ENCODE assay signal across 8 mouse cellular contexts in genomic region chrX:162900938-162901337, GRCm38 (mm10). TPM values are rescaled to one million over a fixed set of nuclear protein-coding genes. Genes with fewer than 3 reads are reported as not detected.
DNase-seq lines count a peak whose midpoint lies in the region; ATAC-seq and TF ChIP-seq lines count a peak whose summit lies in the region.

Gene Ctps2 (plus strand): TSS chrX:162901238.

- TF ChIP-seq POLR2A in heart, adult 2 months (IDR thresholded peaks at IDR 0.05; ENCODE audit: insufficient read depth, low read depth, low read length) = no peak

- no peaks in the 10 kb centered on the region for H3K27me3 ChIP-seq in heart, adult 2 months (ENCODE audit: control insufficient read depth, insufficient read depth, low read length)
- peaks cover 3% of the 10 kb centered on the region for H3K27me3 ChIP-seq in Patski
- H3K27me3 ChIP-seq in forebrain, embryonic 15.5 days = no peaks in the 10 kb centered on the region
- H3K27me3 ChIP-seq in intestine, embryonic 15.5 days (replicated peaks) = 0 out of 2 replicates have a peak, but pooled peaks cover 2% of the 10 kb centered on the region
- H3K27me3 ChIP-seq in midbrain, embryonic 10.5 days (ENCODE audit: low read depth, poor library complexity, severe bottlenecking) = peaks cover 65% of the 10 kb centered on the region

- WGBS in heart, adult 2 months = 30% methylated on average over 4 of the region's 4 CpGs
- WGBS in forebrain, embryonic 15.5 days = 22% methylated on average over 4 of the region's 4 CpGs
- WGBS in intestine, embryonic 15.5 days = 33% methylated on average over 4 of the region's 4 CpGs
- WGBS in midbrain, embryonic 10.5 days = 42% methylated on average over 4 of the region's 4 CpGs

- DNase-seq in heart, adult 2 months = no peak
- no peak for DNase-seq in heart, adult 11 months
- no peak for DNase-seq in Patski (ENCODE audit: low read depth, low spot score)
- no peak for DNase-seq in midbrain, embryonic 10.5 days (ENCODE audit: low spot score)
- DNase-seq in frontal cortex, postnatal 36 days (ENCODE audit: low spot score in 2 of 2) = no peak
- DNase-seq in right cerebral cortex, postnatal 14 days = no peak

- H3K4me3 ChIP-seq in heart, adult 2 months = peak within 1 kb of the TSS; percentile 68
- peak within 1 kb of the TSS; percentile 63 for H3K4me3 ChIP-seq in forebrain, embryonic 15.5 days
- H3K4me3 ChIP-seq in intestine, embryonic 15.5 days (replicated peaks) = peak within 1 kb of the TSS; percentile 54
- H3K4me3 ChIP-seq in midbrain, embryonic 10.5 days = peak within 1 kb of the TSS; percentile 67

- peak within 1 kb of the TSS; percentile 74 for H3K9ac ChIP-seq in heart, adult 2 months (ENCODE audit: low read depth, low read length)
- H3K9ac ChIP-seq in forebrain, embryonic 15.5 days (replicated peaks) = peak within 1 kb of the TSS; percentile 70
- H3K9ac ChIP-seq in intestine, embryonic 15.5 days = peak within 1 kb of the TSS; percentile 59

- H3K4me2 ChIP-seq in forebrain, embryonic 15.5 days (replicated peaks) = peak within 1 kb of the TSS; percentile 64
- H3K4me2 ChIP-seq in intestine, embryonic 15.5 days (replicated peaks) = peak within 1 kb of the TSS; percentile 63

- CTCF ChIA-PET in Patski (lab: Charles Lee) = no interaction called here

- no peaks in the 10 kb centered on the region for H3K9me3 ChIP-seq in forebrain, embryonic 15.5 days
- H3K9me3 ChIP-seq in intestine, embryonic 15.5 days = no peaks in the 10 kb centered on the region
- H3K9me3 ChIP-seq in midbrain, embryonic 10.5 days (replicated peaks) = no peaks in the 10 kb centered on the region

- no peaks in the 10 kb centered on the region for H3K4me1 ChIP-seq in heart, adult 2 months (ENCODE audit: control insufficient read depth, insufficient read depth, low read length)
- H3K4me1 ChIP-seq in forebrain, embryonic 15.5 days = 0 out of 2 replicates have a peak, but pooled peaks cover 7% of the 10 kb centered on the region
- no peaks in the 10 kb centered on the region for H3K4me1 ChIP-seq in intestine, embryonic 15.5 days (replicated peaks)
- H3K4me1 ChIP-seq in midbrain, embryonic 10.5 days = peaks cover 13% of the 10 kb centered on the region

- H3K27ac ChIP-seq in heart, adult 2 months = peak within 1 kb of the TSS; percentile 58
- peak within 1 kb of the TSS; percentile 71 for H3K27ac ChIP-seq in forebrain, embryonic 15.5 days (replicated peaks)
- H3K27ac ChIP-seq in intestine, embryonic 15.5 days = peak within 1 kb of the TSS; percentile 80
- H3K27ac ChIP-seq in midbrain, embryonic 10.5 days (replicated peaks) = peak within 1 kb of the TSS; percentile 82

- POLR2A ChIA-PET in Patski (lab: Charles Lee) = no interaction called here

- no peak for ATAC-seq in Patski
- no peak for ATAC-seq in forebrain, embryonic 15.5 days (replicated peaks)
- ATAC-seq in intestine, embryonic 15.5 days = 0 out of 2 replicates have a peak, but pooled peaks have one; percentile 3

- no peak for TF ChIP-seq EP300 in heart, adult 2 months (IDR thresholded peaks at IDR 0.05; ENCODE audit: insufficient read depth, low read depth, low read length)

- no peak for TF ChIP-seq CTCF in heart, adult 2 months (IDR thresholded peaks at IDR 0.05)
- no peak for TF ChIP-seq CTCF in Patski (IDR thresholded peaks at IDR 0.05)

- no peaks in the 10 kb centered on the region for H3K79me2 ChIP-seq in heart, adult 2 months (replicated peaks; ENCODE audit: control insufficient read depth, insufficient read depth, low read length)

- intact Hi-C loops in heart, adult 2 months (cut with DNase I) = no loop called here

- no peaks in the 10 kb centered on the region for H3K36me3 ChIP-seq in heart, adult 2 months (ENCODE audit: control insufficient read depth, insufficient read depth, low read length)
- H3K36me3 ChIP-seq in forebrain, embryonic 15.5 days = no peaks in the 10 kb centered on the region
- no peaks in the 10 kb centered on the region for H3K36me3 ChIP-seq in intestine, embryonic 15.5 days
- no peaks in the 10 kb centered on the region for H3K36me3 ChIP-seq in midbrain, embryonic 10.5 days

- in situ Hi-C loops in Patski (cut with MboI; ENCODE audit: low pct_unique_long_range_greater_than_20kb) = loop anchor here (25.0 kb wide), 1 partner anchor 1536 kb away; the partner anchor contains the start of gene Asb11

RNA-seq across cellular contexts. Expression of gene Ctps2, which starts in this region (rescaled TPM):
- 10 to 100 TPM; 12.4 to 16.4 TPM for total RNA-seq in heart, adult 2 months (2021)
- polyA plus RNA-seq in heart, adult 2 months (2012; rRNA removed) = 7.2 and 10.8 TPM in 2 replicates
- polyA plus RNA-seq in Patski (2021) = 109 TPM
- 89.1 and 98.7 TPM in 2 replicates for polyA plus RNA-seq in forebrain, embryonic 15.5 days (2015; fragmentation: Nextera tagmentation; extraction: Ambion mirVana)
- polyA plus RNA-seq in intestine, embryonic 15.5 days (2015; fragmentation: Nextera tagmentation; extraction: Ambion mirVana) = 68.4 and 76.0 TPM in 2 replicates
- 55.8 and 78.5 TPM in 2 replicates for polyA plus RNA-seq in midbrain, embryonic 10.5 days (2016; fragmentation: Nextera tagmentation; extraction: Ambion mirVana)
